Mouse (Mus musculus): ENCODE results near the gene Dnajc28.

GRCm38 (mm10) chr16:91649246-91649645 is 30.4 kb upstream of the Dnajc28 start:
- TF ChIP-seq CTCF (IDR thresholded peaks at IDR 0.05; ENCODE audit: low read depth): no peak
- TF ChIP-seq EP300 (IDR thresholded peaks at IDR 0.05; ENCODE audit: low read depth): no peak
